Mouse (Mus musculus) layer of hippocampus, postnatal 25 days (tissue): ENCODE measurements at regions not wholly inside any gene's neighbourhood (a gene's known extent, or its start where the extent isn't known, plus 50 kb on each side); places are given as distances from the start of the nearest gene placed in this dataset.
"Not testable (repeated sequence)": the region's sequence is repeated elsewhere in the genome, so short reads cannot be mapped to it uniquely, and the experiment has no call there.

ENCODE experiments used
- DNase-seq, 2 experiments: peaks; one replicate each; pipeline ENCODE4 v3.0.0; 2022; ENCODE audit warnings: mixed read lengths in 2 of 2, low spot score in 1 of 2; ENCODE audit errors: extremely low spot score in 1 of 2

DNA sequence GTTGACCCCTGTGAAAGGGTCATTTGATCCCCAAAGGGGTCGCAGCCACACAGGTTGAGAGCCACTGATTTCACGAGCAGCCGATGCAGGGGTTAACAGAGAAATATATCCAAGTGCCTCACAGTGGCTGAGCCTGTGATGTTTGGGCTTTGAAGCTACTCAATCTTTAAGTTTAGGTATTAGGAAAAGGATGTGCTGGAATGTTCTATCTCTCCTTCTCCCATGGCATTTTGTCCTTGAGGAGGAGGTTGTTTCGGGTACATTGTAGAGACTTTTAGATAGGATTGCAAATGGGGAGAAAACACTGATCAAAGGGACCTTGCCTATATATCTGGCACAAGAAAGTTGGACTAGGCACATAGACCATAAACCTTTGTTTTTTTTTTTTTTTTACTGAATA, 88.6 kb upstream of the Cpsf6 start:
- DNase-seq: no peak

DNA sequence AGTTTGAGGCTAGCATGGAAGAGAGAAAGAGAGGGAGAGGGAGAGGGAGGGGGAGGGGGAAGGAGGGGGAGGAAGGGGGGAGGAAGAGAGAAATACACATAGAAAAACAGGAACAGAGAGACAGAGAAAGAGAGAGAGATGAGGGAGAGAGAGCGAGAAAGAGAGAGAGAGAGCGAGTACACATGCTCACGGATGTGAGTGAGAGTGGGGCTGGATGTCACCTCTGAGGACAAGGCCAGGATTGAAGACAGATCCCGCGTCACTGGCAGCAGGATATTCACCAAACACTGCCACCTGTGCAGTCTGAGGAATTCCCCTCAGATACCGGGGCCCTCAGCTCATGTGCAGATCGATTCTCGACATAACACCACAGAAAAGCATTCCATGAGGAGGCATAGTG, 87.3 kb upstream of the Cpsf6 start:
- no peak for DNase-seq

DNA sequence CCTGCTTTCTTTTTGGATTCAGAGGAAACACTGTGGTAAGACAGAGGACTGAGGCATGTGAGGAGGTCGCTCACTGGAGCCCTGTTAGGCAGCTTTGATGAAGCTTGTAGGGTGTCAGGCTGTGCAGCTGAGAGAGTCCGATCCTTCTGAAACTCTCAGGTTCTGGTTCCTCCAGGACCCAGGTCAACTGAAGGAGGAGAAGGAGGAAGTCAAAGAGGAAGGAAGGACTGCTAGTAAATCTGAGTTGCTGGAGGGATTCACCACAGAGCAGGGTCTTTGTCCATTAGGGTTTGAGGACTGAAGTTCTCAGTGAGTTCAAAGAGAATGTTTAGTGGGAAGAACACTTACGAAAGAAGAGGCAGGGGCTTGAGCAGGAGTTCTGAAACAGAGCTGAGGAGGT, 86.6 kb upstream of the Cpsf6 start:
- DNase-seq: no peak

DNA sequence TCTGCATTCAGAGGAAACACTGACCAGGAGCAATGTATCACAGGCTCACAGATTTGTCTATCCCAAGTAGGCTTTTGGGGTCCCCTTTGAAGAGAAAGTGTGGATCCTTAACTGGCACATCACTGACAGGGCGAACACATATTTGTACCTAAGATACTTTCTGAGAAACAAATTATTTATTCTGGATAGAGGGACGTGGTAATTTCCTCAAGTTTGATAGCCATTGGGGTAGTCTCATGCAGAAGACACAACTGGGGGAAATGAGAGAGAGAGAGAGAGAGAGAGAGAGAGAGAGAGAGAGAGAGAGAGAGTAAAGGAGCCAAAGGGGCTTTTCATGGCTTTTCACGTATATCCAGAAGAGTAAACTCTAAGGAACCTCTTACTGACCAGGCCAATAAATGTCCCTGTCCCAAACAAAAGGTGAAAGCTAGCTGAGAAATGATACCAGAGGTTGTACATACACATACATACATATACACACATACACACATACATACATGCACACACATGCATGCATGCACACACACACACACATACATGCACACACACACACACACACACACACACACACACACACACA, 85.9 kb upstream of the Cpsf6 start:
- DNase-seq: no peak

- DNase-seq: no peak
Measured at GRCm38 (mm10) chr10:117465058-117465660, 85.3 kb upstream of the Cpsf6 start.

GRCm38 (mm10) chr10:117464331-117464730, 84.5 kb upstream of the Cpsf6 start:
- not testable (repeated sequence) for DNase-seq

DNA sequence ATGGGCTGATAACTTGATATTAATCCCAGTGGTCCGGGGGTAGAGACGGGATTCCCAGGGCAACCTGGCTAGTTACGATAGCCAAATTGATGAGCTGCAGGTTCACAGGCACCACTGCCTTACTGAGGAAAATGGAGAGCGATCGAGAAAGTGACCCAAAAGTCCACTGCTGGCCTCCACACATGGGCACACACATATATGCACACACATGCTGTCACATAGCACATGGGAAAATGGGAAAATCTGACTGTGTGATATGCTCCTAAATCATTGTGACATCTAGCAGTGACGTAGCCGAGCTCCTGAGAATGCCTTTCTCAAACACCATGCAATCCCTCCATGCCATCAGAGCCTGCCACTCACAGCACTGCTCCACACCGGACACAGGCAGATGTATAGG, 83.8 kb upstream of the Cpsf6 start:
- no peak for DNase-seq

DNA sequence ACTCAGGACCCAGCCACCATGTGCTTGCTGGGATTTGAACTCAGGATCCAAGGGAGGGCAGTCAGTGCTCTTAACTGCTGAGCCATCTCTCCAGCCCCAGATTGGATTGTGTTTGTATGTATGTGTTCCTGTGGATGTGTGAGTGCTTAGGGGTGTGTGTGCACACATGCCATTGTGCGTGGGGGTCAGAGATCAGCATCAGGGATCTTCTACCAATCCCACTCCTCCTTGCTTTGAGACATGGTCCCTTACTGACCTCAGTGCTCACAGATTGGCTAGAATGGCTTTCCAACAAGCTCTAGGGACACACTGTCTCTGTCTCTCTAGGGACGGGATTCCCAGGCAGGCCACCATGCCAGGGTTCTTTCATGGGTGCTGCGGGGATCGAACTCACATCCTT, 83.1 kb upstream of the Cpsf6 start:
- no peak for DNase-seq

DNA sequence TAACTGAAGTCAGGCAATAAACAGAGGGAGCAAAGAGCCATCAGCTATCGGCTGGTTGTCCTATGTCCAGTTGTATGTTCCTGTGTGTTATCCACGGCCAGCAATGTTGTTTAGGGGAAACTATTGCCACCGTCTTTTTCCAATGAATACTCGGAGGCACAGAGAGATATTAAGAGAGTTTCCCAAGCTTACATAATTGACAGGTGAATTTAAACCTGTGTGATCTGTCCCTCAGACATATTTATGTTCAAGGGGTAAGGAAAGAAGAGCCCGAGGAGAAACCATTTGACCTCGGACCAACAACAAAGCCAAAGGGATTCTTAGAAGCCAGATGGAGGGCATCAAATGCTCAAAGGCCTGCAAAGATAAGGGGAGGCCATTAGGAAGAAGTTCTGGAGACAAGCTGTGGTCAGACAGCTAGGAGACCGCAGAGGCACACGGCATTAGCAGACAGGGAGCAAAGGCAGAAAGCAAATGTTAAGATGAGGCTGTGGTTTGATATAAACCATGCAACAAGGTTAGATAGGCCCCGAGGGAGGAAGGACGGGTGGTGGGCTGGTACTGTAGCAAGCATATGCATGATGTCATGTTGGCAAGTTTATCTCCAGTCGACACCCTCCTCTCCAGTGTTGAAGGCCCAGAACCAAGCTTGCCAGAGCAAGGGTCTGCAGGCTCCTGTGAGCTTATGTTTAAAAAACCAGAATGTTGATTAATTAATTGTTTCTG, 82.1 kb upstream of the Cpsf6 start:
- DNase-seq: no peak

GRCm38 (mm10) chr10:117461261-117461660, 81.4 kb upstream of the Cpsf6 start:
- DNase-seq: no peak

DNA sequence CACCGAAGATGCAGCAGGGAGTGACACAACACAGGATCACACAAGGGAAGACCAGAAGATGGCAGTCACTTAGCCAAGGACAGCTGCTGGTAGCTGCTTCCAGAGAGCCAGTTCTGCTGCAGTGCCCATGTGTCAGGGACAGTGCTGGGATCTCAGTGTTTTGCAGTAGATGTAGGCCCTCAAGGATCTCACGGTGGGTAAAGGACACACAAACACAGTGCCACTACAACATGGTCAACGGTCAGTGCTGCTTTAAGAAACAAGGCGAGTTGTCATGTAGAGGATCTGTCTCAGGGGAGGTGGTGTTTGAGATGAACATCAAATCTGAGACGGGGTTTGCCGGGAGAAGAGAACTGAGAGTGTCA, 80.5 kb upstream of the Cpsf6 start:
- DNase-seq: no peak

DNA sequence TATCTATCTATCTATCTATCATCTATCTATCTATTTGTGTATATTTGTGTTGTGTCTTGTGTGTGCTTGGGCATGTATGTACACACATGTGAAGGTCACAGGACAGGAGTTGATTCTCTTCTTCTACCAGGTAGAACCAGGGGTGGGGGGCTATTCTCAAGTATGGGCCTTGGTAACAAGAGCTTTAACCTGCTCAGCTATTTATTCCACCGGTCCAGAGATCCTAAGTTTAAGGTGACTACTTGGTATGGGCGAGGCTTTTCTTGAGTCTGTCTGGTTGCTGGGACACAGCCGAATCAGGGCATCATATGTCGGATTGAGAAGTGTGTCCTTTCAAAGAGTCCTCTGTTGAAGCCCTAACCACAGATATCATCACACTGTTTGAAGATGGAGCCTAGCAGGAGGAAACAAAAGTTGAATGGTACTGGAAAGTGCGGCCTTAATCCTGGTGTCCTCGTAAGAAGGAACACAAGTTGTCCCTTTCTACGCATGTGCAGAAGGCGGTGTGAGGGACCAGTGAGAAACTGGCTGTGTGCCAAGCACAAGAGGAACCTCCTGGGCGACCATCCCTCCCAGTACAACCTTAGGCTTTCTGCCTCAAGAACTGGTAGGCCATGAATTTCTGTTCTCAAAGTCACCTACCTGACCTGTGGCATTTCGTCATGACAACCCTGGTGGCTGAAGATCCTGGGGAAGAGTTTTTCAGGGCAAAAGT, 80.0 kb upstream of the Cpsf6 start:
- DNase-seq: no peak

DNA sequence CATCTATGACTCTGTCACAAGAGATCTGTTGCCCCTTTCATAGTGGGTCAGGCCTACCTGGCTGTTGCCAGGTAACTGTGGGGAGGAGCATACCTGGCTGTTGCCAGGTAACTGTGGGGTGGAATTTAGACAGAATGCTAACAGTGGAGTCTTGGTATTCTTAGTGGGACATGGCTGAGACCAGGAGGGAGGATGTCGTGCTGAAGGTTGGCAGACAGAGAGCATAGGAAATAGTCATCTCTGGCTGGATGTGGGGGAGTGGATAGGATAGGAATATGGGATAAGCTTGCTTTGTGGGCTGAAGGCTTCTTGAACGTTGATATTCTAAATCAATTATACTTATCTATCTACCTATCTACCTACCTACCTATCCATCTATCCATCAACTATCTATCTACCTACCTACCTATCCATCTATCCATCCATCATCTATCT, 79.2 kb upstream of the Cpsf6 start:
- DNase-seq: no peak

DNA sequence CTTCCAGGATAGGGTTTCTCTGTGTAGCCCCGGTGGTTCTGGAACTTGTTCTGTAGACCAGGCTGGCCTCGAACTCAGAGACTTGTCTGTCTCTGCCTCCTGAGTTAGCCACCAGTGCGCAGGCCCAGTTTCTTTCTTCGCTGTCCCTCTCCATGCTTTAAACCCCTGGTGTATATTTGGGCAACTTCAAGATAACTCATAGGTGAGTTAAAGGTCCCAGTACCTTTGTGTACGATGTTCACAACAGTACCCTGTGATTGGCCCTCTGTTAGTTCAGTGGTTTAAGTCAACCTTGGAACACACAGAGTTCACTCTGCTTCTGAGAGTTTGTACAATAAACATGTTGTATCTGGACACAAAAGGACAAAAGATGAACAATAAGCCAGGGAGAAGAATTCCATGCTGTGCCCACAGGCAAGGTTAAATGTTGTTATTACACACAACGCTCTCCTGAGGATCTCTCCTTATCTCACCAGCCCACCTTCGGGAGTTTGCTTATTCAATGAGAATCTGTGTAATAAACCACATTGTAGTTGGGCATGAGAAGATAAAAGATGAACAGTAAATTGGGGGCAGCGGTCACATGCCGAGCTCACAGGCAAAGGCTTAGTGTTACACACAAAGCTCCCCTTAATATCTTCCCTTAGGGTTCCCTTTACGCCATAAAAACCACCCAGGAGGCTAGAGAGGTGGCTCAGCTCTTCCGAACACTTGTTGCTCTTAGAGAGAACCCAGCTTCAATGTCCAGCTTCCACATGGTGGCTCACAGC, 78.6 kb upstream of the Cpsf6 start:
- DNase-seq: no peak

DNA sequence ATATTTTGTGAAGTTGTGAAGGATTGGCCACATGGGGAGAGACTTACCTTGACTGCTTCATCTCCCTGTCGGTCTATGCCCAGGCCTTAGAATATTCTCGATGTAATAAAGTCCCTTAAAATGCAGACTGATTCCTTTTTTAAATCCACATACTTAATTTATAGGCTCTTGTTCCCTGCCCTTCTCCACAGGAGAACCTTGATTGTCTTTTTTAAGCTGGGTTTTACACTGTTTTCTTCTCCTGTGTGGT, 77.8 kb upstream of the Cpsf6 start:
- no peak for DNase-seq

DNA sequence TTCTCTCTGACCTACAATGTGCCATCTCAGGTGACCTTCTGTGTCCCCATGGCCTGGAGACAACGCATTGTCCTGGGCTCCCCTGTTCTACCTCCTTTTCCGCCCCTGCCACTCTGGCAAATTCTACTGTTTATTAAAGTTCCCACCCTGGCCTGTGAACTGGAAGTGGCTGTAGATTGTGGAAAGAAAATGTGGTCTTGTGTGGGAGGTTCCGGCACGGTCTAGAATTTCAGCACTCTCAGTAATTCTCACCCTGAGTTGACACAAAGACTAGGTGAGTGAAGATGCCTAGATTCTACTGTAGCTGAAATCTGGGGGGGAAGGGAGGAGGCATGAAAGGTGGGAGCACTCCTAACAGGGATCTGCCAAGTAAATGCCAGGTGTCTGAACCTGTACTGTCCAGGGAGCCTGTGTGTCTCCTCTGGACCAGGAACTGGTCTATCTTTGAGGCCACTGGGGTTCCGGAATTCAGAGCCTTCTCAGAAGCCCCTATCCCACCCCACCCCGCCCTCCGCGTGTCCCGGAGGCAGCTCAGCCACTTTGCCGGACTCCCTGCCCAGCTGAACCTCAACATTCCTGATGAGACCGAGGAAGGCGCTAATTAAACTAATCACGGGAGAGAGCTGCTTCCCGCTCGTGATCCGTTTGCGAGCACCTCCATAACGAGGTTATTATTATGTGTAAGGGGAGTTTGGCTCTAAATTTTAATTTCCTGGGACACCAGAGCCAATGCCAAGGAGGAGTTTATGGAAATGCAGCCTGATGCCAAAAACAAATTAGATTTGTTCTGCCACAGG, 77.3 kb upstream of the Cpsf6 start:
- no peak for DNase-seq

DNA sequence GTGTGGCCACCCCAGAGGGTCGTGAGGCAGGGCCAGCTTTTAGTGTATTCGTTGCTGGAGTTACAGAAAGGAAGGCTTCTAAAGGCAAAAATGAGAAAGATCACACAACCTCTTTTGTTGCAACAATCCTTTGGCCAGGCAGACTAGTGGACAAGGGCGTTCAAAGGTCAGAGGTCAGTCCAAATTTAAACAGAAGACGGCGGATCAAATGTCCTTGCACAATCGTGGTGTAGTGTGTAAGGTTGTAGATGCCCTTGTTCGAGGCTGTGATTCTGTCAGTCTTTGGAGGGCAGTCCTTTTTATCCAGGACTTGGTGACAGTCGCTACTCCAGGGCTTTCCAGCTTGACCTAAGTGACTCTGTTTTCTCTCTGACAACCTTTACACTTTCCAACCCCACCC, 76.6 kb upstream of the Cpsf6 start:
- no peak for DNase-seq

DNA sequence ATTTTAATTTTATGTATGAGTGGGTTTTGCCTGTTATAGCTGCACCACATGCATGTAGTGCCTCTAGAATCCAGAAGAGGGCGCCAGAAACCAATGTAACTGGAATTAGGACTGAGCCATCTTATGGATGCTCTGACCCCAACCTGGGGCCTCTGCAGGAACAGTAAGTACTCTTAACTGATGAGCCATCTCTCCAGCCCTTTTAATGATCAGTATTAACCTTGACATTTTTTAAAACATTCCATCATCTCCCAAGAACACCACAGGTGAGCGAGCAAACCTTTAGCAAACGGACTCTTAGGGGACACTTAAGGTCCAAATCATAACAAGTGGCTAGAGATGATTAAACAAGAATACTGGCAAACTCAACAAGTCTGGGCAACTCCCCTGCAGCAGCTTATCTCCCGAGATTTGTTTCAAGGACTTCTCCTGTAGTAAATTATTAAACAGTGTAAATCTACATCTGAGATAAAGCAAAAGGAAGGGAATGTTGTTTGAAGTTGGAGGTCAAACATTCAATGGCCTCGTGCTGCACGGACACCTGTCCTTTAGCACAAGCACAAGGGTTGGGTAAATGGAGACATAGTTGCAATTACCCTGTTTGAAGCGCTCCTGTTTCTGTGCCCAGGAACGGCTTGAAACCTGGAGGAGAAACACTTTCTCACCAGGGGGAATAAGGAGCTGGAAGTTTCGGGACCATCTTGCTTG, 75.9 kb upstream of the Cpsf6 start:
- DNase-seq: peak in 1 of 2 experiments; percentile 56

DNA sequence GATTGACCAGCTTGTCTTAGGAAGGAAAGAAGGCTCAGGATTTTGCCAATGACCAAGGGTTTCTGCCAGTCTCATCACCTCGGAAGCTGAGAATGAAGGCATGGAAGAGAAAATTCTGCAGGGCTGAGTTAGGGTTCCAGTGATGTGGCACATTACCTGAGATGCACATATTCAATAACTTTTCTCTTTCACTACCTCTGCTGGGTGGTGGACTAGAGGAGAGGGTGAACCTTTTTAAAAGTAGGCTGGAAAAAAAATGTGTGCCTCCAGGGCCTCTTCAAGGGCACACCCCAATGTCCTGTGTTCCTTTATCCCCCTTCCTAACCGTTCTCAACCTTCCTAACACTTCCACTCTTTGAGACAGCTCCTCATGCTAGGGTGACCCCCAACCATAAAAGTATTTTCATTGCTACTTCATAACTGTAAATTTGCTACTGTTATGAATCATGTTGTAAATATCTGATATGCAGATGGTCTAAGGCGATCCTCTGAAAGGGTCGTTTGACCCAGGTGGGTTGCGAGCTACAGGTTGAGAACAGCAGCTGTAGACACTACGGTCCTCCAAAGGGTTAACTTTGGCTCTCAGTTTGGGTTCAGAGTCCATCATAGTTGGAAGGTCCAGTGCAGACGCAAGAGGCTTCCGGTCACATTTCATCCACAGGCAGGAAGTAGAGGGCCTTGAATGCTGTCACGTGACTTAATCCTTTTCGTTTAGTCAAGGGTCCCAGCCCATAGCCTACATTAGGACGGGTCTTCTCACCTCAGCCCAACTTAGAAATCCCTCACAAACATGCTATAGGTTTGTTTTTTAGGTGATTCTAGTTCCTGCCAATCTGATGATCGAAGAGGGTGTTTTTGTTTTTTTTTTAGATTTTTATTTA, 75.1 kb upstream of the Cpsf6 start:
- no peak for DNase-seq
